Comparison of ENCODE assay signal across 22 mouse cellular contexts in genomic region chr1:173844754-173845153, GRCm38 (mm10).
A peak's percentile ranks its signal among the peaks of the same experiment; 100 is the strongest.
DNase-seq lines count a peak whose midpoint lies in the region; ATAC-seq lines count a peak whose summit lies in the region.
"Had no signal": no experiment of that assay in that cellular context is flagged by ENCODE, and none has a peak within 500 bp of the region (broad histone marks: within the 10 kb centered on the region; RNA-seq: fewer than 3 reads in every experiment).

No protein-coding gene starts in this region.

- H3K9ac ChIP-seq in liver, embryonic 16.5 days (ENCODE audit: low read depth, low read length), result no peak overlapping the region
- H3K9ac ChIP-seq: embryonic facial prominence, embryonic 15.5 days; forebrain, embryonic 12.5 days; limb, embryonic 15.5 days had no signal

- peak; percentile 23 for DNase-seq in spleen, adult 12 weeks (ENCODE audit: low spot score)
- no peak for DNase-seq in spleen, adult 18-20 months
- DNase-seq in liver, result peak; percentile 70
- peak; percentile 18 to 56 for DNase-seq in spleen, postnatal 4 days (ENCODE audit: low spot score in 2 of 2)
- no peak for DNase-seq in thymus, postnatal 0 days (ENCODE audit: low spot score)
- DNase-seq in left cerebral cortex, adult 9 months (ENCODE audit: low spot score in 2 of 2), result no peak
- DNase-seq in kidney, adult 18-20 months, result no peak
- DNase-seq: adrenal gland, postnatal 36 days; cerebellum, adult 11-12 months; cerebellum, postnatal 14 days; gastrocnemius, postnatal 10 days; heart, adult 11 months; kidney, adult 9 months; kidney, postnatal 36 days; lung, postnatal 14 days; thymus, postnatal 4 days had no signal

- no peaks in the 10 kb centered on the region for H3K27me3 ChIP-seq in liver, embryonic 16.5 days (ENCODE audit: control insufficient read depth, insufficient read depth, low read depth, low read length)
- H3K27me3 ChIP-seq: embryonic facial prominence, embryonic 15.5 days; forebrain, embryonic 12.5 days; limb, embryonic 15.5 days had no signal

- WGBS in liver, embryonic 16.5 days (ENCODE audit: insufficient replicate concordance), result 57% methylated on average over 1 of the region's 1 CpGs

- H3K9me3 ChIP-seq in liver, embryonic 16.5 days (replicated peaks; ENCODE audit: control insufficient read depth, low read length), result no peaks in the 10 kb centered on the region
- H3K9me3 ChIP-seq: embryonic facial prominence, embryonic 15.5 days; forebrain, embryonic 12.5 days; limb, embryonic 15.5 days; midbrain, embryonic 10.5 days had no signal

- no peaks in the 10 kb centered on the region for H3K36me3 ChIP-seq in liver, embryonic 16.5 days (ENCODE audit: control insufficient read depth, insufficient read depth)
- H3K36me3 ChIP-seq: embryonic facial prominence, embryonic 15.5 days; forebrain, embryonic 12.5 days; limb, embryonic 15.5 days; midbrain, embryonic 10.5 days had no signal

- ATAC-seq in liver, embryonic 16.5 days (ENCODE audit: low read depth), result peak; percentile 98
- ATAC-seq: hindbrain, postnatal 0 days had no signal

- no peak overlapping the region for H3K4me3 ChIP-seq in liver, embryonic 16.5 days (ENCODE audit: low read depth, low read length)
- H3K4me3 ChIP-seq: embryonic facial prominence, embryonic 15.5 days; forebrain, embryonic 12.5 days; limb, embryonic 15.5 days; midbrain, embryonic 10.5 days had no signal

- peak overlapping the region; percentile 20; the same call in 1 of the 2 replicates for H3K4me2 ChIP-seq in liver, embryonic 16.5 days (ENCODE audit: low read depth, low read length)
- H3K4me2 ChIP-seq: embryonic facial prominence, embryonic 15.5 days; forebrain, embryonic 12.5 days; limb, embryonic 15.5 days had no signal

- no peaks in the 10 kb centered on the region for H3K4me1 ChIP-seq in liver, embryonic 16.5 days (ENCODE audit: control insufficient read depth, low read depth, low read length)
- H3K4me1 ChIP-seq: embryonic facial prominence, embryonic 15.5 days; forebrain, embryonic 12.5 days; limb, embryonic 15.5 days; midbrain, embryonic 10.5 days had no signal

- H3K27ac ChIP-seq in liver, embryonic 16.5 days (ENCODE audit: low read length), result peak overlapping the region; percentile 61
- H3K27ac ChIP-seq: embryonic facial prominence, embryonic 15.5 days; forebrain, embryonic 12.5 days; hindbrain, postnatal 0 days; limb, embryonic 15.5 days; midbrain, embryonic 10.5 days had no signal

Comparison
In these comparisons a context has a peak if more than half of its experiments do, and no peak if none do; other contexts are left out.
1. DNase-seq: peak in spleen, adult 12 weeks (single experiment), liver (single experiment) and spleen, postnatal 4 days (2 of 2); none in spleen, adult 18-20 months (0 of 2), thymus, postnatal 0 days (single experiment), left cerebral cortex, adult 9 months (0 of 2) and kidney, adult 18-20 months (single experiment).